Mouse (Mus musculus) layer of hippocampus, postnatal 36 days (tissue): ENCODE measurements around the gene Ccsap. TPM values are rescaled to one million over a fixed set of nuclear protein-coding genes. Genes with fewer than 3 reads are reported as not detected.
"Not testable (repeated sequence)": the region's sequence is repeated elsewhere in the genome, so short reads cannot be mapped to it uniquely, and the experiment has no call there.

Experiments used
- DNase-seq, 2 experiments: peaks; one replicate each; pipeline ENCODE4 v3.0.0; 2022
- total RNA-seq, 2 experiments: library from RNA; stranded (reverse); gene quantifications; 2 replicates each; pipeline ENCODE4 v1.2.3; 2021

Gene Ccsap
- total RNA-seq, 2 experiments from 2014 or later: 56.1 to 56.4 TPM

- no peak for DNase-seq
These were observed 27.3 kb downstream of the Ccsap start for GRCm38 (mm10) chr8:123832757-123833156.

- no peak for DNase-seq
These were observed 32.5 kb downstream of the Ccsap start for GRCm38 (mm10) chr8:123827523-123827922.

- DNase-seq: no peak
These were observed 33.3 kb downstream of the Ccsap start for GRCm38 (mm10) chr8:123826758-123827157.

GRCm38 (mm10) chr8:123826001-123826400 is 34.0 kb downstream of the Ccsap start:
- DNase-seq: no peak

GRCm38 (mm10) chr8:123823532-123824123 is 36.4 kb downstream of the Ccsap start:
- DNase-seq: no peak

GRCm38 (mm10) chr8:123823111-123823510 is 36.9 kb downstream of the Ccsap start:
- DNase-seq: no peak

- no peak for DNase-seq
These were observed 39.2 kb downstream of the Ccsap start for GRCm38 (mm10) chr8:123820780-123821179.

GRCm38 (mm10) chr8:123819683-123820610 is 40.1 kb downstream of the Ccsap start:
- DNase-seq: no peak

GRCm38 (mm10) chr8:123817747-123818146 is 42.3 kb downstream of the Ccsap start:
- no peak for DNase-seq

GRCm38 (mm10) chr8:123816939-123817338 is 43.1 kb downstream of the Ccsap start:
- DNase-seq: no peak

GRCm38 (mm10) chr8:123815325-123815724 is 44.7 kb downstream of the Ccsap start:
- no peak for DNase-seq

GRCm38 (mm10) chr8:123813892-123814266 is 46.1 kb downstream of the Ccsap start:
- DNase-seq: no peak

GRCm38 (mm10) chr8:123813173-123813891 is 46.7 kb downstream of the Ccsap start:
- no peak for DNase-seq

GRCm38 (mm10) chr8:123812227-123812626 is 47.8 kb downstream of the Ccsap start:
- no peak for DNase-seq

- DNase-seq: not testable (repeated sequence)
These were observed 50.7 kb downstream of the Ccsap start for GRCm38 (mm10) chr8:123809342-123809741.

- DNase-seq: no peak
These were observed 51.3 kb downstream of the Ccsap start for GRCm38 (mm10) chr8:123808671-123809070.

GRCm38 (mm10) chr8:123807852-123808573 is 52.0 kb downstream of the Ccsap start:
- DNase-seq: no peak

GRCm38 (mm10) chr8:123807024-123807431 is 53.0 kb downstream of the Ccsap start:
- no peak for DNase-seq

- DNase-seq: no peak
These were observed 53.6 kb downstream of the Ccsap start for GRCm38 (mm10) chr8:123806374-123806935.

- DNase-seq: peak; percentile 80 to 83
These were observed 54.2 kb downstream of the Ccsap start, which contains the start of gene Rab4a for GRCm38 (mm10) chr8:123805718-123806373. Gene Rab4a (plus strand): TSS chr8:123805985.

GRCm38 (mm10) chr8:123805209-123805717 is 54.7 kb downstream of the Ccsap start:
- no peak for DNase-seq
